Mouse (Mus musculus) forebrain, postnatal 0 days (tissue): ENCODE data around the gene Fhit. TPM values are rescaled to one million over a fixed set of nuclear protein-coding genes. Genes with fewer than 3 reads are reported as not detected.
"Not testable (repeated sequence)": the region's sequence is repeated elsewhere in the genome, so short reads cannot be mapped to it uniquely, and the experiment has no call there.

Experiments used
- ATAC-seq: fragments of 200-750 bp; cut with Nextera tagmentation; 2 replicates; pipeline ENCODE4 v1.8.0; 2017; ENCODE audit warnings: mild to moderate bottlenecking, moderate library complexity
- DNase-seq: peaks from one replicate; pipeline ENCODE4 v3.0.0-alpha.2; 2015
- H3K27ac ChIP-seq: fragments of 300-500 bp; sonication (generic); 2 replicates; pipeline ENCODE4 v1.5.1; 2014; ENCODE audit warnings: low read depth, mild to moderate bottlenecking, antibody characterized with exemption, low read length, moderate library complexity, mixed read lengths
- H3K27me3 ChIP-seq: fragments of 300-500 bp; sonication (generic); 2 replicates; pipeline ENCODE4 v1.6.1; 2014; ENCODE audit warnings: mild to moderate bottlenecking, low read length, mixed read lengths; ENCODE audit not compliant: insufficient read depth
- H3K36me3 ChIP-seq: fragments of 300-500 bp; sonication (generic); 2 replicates; pipeline ENCODE4 v1.6.1; 2014; ENCODE audit warnings: mild to moderate bottlenecking, moderate library complexity; ENCODE audit not compliant: insufficient read depth
- H3K4me1 ChIP-seq: fragments of 300-500 bp; sonication (generic); 2 replicates; pipeline ENCODE4 v1.6.1; 2014; ENCODE audit warnings: antibody characterized with exemption; ENCODE audit not compliant: insufficient read depth
- H3K4me2 ChIP-seq: fragments of 300-500 bp; sonication (generic); 2 replicates; pipeline ENCODE4 v1.6.1; 2014; ENCODE audit warnings: low read depth, mild to moderate bottlenecking, moderate library complexity
- H3K4me3 ChIP-seq: fragments of 300-500 bp; sonication (generic); 2 replicates; pipeline ENCODE4 v1.5.1; 2014; ENCODE audit warnings: low read depth, low read length, mixed read lengths
- H3K9ac ChIP-seq: fragments of 300-500 bp; sonication (generic); 2 replicates; pipeline ENCODE4 v1.6.1; 2014; ENCODE audit warnings: mild to moderate bottlenecking
- H3K9me3 ChIP-seq: fragments of 300-500 bp; sonication (generic); 2 replicates; pipeline ENCODE4 v1.6.1; 2016; ENCODE audit warnings: low read length
- CTCF ChIP-seq: sonication (generic); IDR thresholded peaks from 2 replicates; pipeline ENCODE4 v1.5.1; 2016; ENCODE audit warnings: antibody characterized with exemption, control low read depth, low read depth
- WGBS: fragments of 180-500 bp; shearing (Covaris S2); extraction: QIAGEN DNeasy Blood & Tissue Kit; methylation state at CpG from one replicate; pipeline ENCODE4 v1.1.7; 2014; 5-methylcytosine and 5-hydroxymethylcytosine counted together
- polyA plus RNA-seq: library from polyadenylated mRNA; unstranded; fragments of >200 nt; fragmentation: Nextera tagmentation; extraction: Ambion mirVana; gene quantifications from 2 replicates; pipeline ENCODE4 v1.2.1, GENCODE M21; 2015
- total RNA-seq: library from RNA; depleted of rRNA; stranded (reverse); fragments of >200 nt; gene quantifications from 2 replicates; pipeline ENCODE4 v1.2.3, GENCODE M21; 2014

Gene Fhit
- total and polyA plus RNA-seq, 2 experiments from 2014 or later = 8.0 to 8.9 TPM

DNA sequence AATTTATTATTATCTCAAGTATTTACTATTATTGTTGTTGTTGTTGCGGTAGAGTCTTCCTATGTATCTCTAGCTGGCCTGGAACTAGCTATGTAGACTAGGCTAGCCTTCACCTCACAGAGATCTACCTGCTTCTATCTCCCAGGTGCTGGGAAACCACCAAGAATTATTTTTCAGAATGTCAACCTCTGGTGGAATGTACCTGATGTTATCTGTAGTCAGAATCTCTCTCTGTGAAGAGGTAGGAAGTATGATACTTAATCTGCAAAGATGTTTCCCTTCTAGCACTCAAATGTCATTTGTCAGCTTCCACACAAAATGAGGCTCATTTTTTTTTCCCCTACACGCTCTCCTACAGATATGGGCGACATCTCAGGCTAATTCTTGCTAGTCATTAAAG, 377.9 kb downstream of the Fhit start:
- Histone ChIP-seq H3K9me3 (no peaks in the 10 kb centered on the region), H3K4me1 (no peaks in the 10 kb centered on the region), H3K9ac (no peak overlapping the region), H3K36me3 (no peaks in the 10 kb centered on the region), H3K4me2 (no peak overlapping the region), H3K27ac (no peak overlapping the region), H3K27me3 (no peaks in the 10 kb centered on the region), H3K4me3 (no peak overlapping the region)
- WGBS = 89% methylated on average over 3 of the region's 3 CpGs
- ATAC-seq = no peak
- no peak for DNase-seq
- no peak for TF ChIP-seq CTCF

DNA sequence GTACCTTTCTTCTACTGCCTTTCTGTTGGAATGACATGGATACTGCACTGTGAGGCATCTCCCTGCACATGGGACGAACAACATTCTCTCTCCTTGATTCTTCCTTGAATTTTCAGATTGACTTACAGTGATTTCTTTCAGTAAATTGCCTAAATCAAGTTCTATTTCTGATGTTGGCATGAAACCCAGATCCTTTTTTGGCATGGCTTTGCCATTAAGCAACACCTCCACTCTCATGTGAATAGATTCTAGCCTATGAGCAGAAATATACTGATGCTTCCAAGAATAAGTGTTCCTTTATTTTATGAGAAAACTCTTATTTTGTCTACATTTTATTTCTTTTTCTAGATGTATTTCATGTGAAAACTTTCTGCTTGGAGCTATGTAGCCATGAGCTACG, 383.1 kb downstream of the Fhit start:
- H3K36me3 ChIP-seq = no peaks in the 10 kb centered on the region
- no peaks in the 10 kb centered on the region for H3K4me1 ChIP-seq
- ATAC-seq (no peak), DNase-seq (no peak)
- no peak overlapping the region for H3K4me2 ChIP-seq
- WGBS = 82% methylated on average over 2 of the region's 2 CpGs
- H3K4me3 ChIP-seq = no peak overlapping the region
- no peaks in the 10 kb centered on the region for H3K9me3 ChIP-seq
- H3K9ac ChIP-seq = no peak overlapping the region
- no peak overlapping the region for H3K27ac ChIP-seq
- TF ChIP-seq CTCF = no peak
- no peaks in the 10 kb centered on the region for H3K27me3 ChIP-seq

DNA sequence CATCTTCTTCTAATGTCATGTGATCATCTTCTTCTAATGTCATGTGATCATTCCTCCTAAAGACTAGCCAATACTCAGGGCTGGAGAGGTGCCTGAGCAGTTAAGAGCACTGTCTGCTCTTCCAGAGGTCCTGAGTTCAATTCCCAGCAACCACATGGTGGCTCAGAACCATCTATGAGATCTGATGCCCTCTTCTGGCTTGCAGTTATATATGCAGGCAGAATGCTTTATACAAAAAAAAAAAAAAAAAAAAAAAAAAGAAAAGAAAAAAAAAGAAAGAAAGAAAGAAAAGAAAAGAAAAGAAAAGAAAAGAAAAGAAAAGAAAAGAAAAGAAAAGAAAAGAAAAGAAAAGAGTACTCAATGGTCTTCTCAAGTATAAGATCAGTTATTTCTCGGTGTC, 407.0 kb downstream of the Fhit start:
- 89% methylated on average over 1 of the region's 1 CpGs for WGBS
- not testable (repeated sequence) for H3K27me3 ChIP-seq, H3K4me3 ChIP-seq, H3K9ac ChIP-seq, H3K4me2 ChIP-seq, H3K36me3 ChIP-seq, H3K4me1 ChIP-seq, H3K9me3 ChIP-seq, ATAC-seq, DNase-seq, H3K27ac ChIP-seq

DNA sequence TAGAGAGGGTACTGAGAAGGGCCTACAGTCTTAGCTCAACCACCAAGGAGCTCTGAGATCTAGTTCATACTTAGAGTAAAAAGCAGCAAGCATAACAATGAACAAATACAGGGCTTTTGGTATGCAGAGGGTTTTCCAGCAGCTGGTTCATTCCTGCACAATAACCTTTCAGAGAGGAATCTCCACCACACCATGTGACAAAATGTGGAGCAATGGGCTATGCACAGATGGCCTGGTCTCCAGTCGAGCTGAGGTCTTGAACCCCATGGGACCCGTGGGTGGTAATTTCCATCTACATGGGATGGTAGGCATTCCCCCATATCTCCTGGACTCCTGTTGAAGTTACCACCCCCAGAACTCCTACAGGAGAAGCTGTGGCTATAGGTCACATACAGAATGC, 423.8 kb downstream of the Fhit start:
- Histone ChIP-seq H3K9ac (no peak overlapping the region), H3K36me3 (no peaks in the 10 kb centered on the region), H3K4me1 (no peaks in the 10 kb centered on the region), H3K4me3 (no peak overlapping the region), H3K4me2 (no peak overlapping the region), H3K27ac (no peak overlapping the region), H3K27me3 (no peaks in the 10 kb centered on the region), H3K9me3 (no peaks in the 10 kb centered on the region)
- no peak for ATAC-seq
- 74% methylated on average over 2 of the region's 2 CpGs for WGBS
- no peak for DNase-seq
- TF ChIP-seq CTCF = no peak

- DNase-seq = peak; percentile 27
Measured at GRCm38 (mm10) chr14:10722525-10722924, 439.3 kb downstream of the Fhit start.

GRCm38 (mm10) chr14:10712916-10713315, 448.9 kb downstream of the Fhit start:
- Histone ChIP-seq H3K36me3 (no peaks in the 10 kb centered on the region), H3K27me3 (no peaks in the 10 kb centered on the region), H3K9me3 (no peaks in the 10 kb centered on the region), H3K4me3 (no peak overlapping the region), H3K27ac (0 out of 2 replicates have a peak overlapping the region, but pooled peaks have one; percentile 9), H3K4me1 (no peaks in the 10 kb centered on the region), H3K9ac (no peak overlapping the region), H3K4me2 (no peak overlapping the region)
- ATAC-seq = no peak
- TF ChIP-seq CTCF = no peak
- WGBS = 38% methylated on average over 3 of the region's 3 CpGs
- no peak for DNase-seq

More at GRCm38 (mm10) chr14:10722525-10722924, 439.3 kb downstream of the Fhit start:
- Histone ChIP-seq H3K9ac (no peak overlapping the region), H3K4me2 (no peak overlapping the region), H3K36me3 (no peaks in the 10 kb centered on the region), H3K4me3 (no peak overlapping the region), H3K4me1 (no peaks in the 10 kb centered on the region), H3K27ac (no peak overlapping the region), H3K27me3 (no peaks in the 10 kb centered on the region), H3K9me3 (no peaks in the 10 kb centered on the region)
- ATAC-seq = no peak
- no peak for TF ChIP-seq CTCF

DNA sequence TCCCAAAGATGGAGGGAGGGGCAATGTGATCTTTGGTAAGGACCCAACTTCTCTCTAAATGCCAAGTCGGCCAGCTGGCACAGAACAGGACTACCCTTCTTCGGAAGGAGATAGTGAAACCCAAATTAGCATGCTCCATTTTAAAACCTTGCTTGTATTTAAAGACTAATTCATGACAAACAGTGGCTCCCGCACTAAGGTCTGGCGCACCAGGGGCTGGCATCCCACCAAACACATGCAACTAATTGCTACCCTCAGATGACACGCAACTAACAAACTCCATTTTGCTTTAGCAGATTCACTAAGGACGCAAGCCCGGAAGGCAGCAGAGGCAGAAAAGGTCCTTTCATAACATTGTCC, 449.3 kb downstream of the Fhit start:
- Histone ChIP-seq H3K36me3 (no peaks in the 10 kb centered on the region), H3K9me3 (no peaks in the 10 kb centered on the region), H3K9ac (no peak overlapping the region), H3K4me3 (no peak overlapping the region), H3K4me1 (no peaks in the 10 kb centered on the region), H3K27ac (0 out of 2 replicates have a peak overlapping the region, but pooled peaks have one; percentile 9), H3K27me3 (no peaks in the 10 kb centered on the region), H3K4me2 (no peak overlapping the region)
- WGBS = 27% methylated on average over 7 of the region's 7 CpGs
- no peak for TF ChIP-seq CTCF
- peak; percentile 76 for ATAC-seq
- peak; percentile 61 for DNase-seq
